In the genomic region with DNA sequence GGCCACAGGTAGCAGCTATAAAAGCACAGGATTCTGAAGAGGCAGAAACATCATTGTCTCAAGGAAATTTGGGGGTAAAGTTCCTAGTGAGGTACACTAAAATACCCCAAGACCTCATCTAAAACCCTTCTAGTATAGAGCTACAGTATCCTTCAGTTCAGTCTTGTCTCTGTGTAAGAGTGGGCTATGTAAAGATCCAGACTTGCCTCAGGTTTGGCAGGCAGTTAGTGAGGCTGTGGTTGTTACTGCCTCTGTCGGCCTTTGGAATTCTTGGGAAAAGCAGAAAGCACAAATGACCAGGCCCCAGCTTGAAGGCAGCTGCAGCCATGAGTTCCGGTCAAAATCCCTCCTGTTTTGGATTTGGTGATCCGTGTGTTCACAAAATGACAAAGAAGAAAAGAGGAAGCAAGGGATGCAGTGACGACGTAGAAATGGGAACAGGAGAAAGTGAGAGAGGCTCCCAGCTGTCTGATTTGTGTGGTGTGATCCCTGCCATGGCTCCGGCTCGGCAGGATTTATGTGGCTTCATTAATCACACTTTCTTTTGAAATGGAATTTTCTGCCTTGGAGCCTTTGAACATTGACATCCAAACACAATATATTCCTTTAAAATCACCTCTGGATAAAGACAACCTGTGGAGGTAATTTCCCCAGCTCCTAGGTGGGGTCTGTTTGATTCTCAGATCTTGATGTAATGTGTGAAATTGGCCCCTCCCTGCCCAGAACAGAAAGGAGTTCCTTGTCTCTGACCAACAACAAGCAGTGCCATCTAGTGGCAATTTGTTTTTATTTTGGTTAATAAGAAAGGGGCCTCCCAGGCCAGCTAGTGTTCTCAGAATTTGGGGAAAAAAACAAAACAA, we compare ENCODE assay signal across 9 mouse cellular contexts.
DNase-seq lines count a peak whose midpoint lies in the region; ATAC-seq and TF ChIP-seq lines count a peak whose summit lies in the region.
"Had no signal": no experiment of that assay in that cellular context is flagged by ENCODE, and none has a peak within 500 bp of the region (broad histone marks: within the 10 kb centered on the region; RNA-seq: fewer than 3 reads in every experiment).

No protein-coding gene starts in this region.

- WGBS in liver, embryonic 14.5 days (ENCODE audit: insufficient replicate concordance): 38% methylated on average over 7 of the region's 7 CpGs
- WGBS in liver, embryonic 12.5 days (ENCODE audit: insufficient replicate concordance): 46% methylated on average over 7 of the region's 7 CpGs
- 34% methylated on average over 7 of the region's 7 CpGs for WGBS in cerebellum, adult 2 months
- 21% methylated on average over 7 of the region's 7 CpGs for WGBS in kidney, embryonic 14.5 days

- H3K4me2 ChIP-seq in liver, embryonic 14.5 days (ENCODE audit: low read depth): no peak overlapping the region
- H3K4me2 ChIP-seq in liver, embryonic 12.5 days: no peak overlapping the region
- H3K4me2 ChIP-seq in kidney, embryonic 14.5 days (replicated peaks; ENCODE audit: low read depth, low read length): no peak overlapping the region

- no peak for DNase-seq in liver, embryonic 14.5 days (ENCODE audit: low read depth in 3 of 3, low spot score in 3 of 3)
- DNase-seq in cerebellum, adult 2 months: peak; percentile 48 to 78
- peak; percentile 69 for DNase-seq in forelimb bud, embryonic 11.5 days (ENCODE audit: low read depth, low spot score)
- DNase-seq in lung, postnatal 25 days (ENCODE audit: low spot score): peak; percentile 65
- DNase-seq in ovary, postnatal 10 days (ENCODE audit: low spot score): no peak
- DNase-seq in c-Kit-positive CD71-positive TER-119-positive erythroid progenitor cells, embryonic 14.5 days (ENCODE audit: low spot score): no peak

- no peaks in the 10 kb centered on the region for H3K36me3 ChIP-seq in liver, embryonic 14.5 days (replicated peaks; ENCODE audit: control insufficient read depth, insufficient read depth, low read depth)
- no peaks in the 10 kb centered on the region for H3K36me3 ChIP-seq in liver, embryonic 12.5 days
- no peaks in the 10 kb centered on the region for H3K36me3 ChIP-seq in kidney, embryonic 14.5 days (ENCODE audit: control insufficient read depth, insufficient read depth, low read length)

- H3K4me3 ChIP-seq in liver, embryonic 14.5 days (ENCODE audit: insufficient read depth in 1 of 2, low read depth in 2 of 2, low read length in 2 of 2): no peak overlapping the region
- no peak overlapping the region for H3K4me3 ChIP-seq in liver, embryonic 12.5 days
- no peak overlapping the region for H3K4me3 ChIP-seq in cerebellum, adult 2 months (replicated peaks; ENCODE audit: insufficient read depth, low read depth, low read length)
- H3K4me3 ChIP-seq in kidney, embryonic 14.5 days (ENCODE audit: low read length): no peak overlapping the region
- H3K4me3 ChIP-seq: erythroblast, embryonic 14.5 days had no signal

- H3K27me3 ChIP-seq in liver, embryonic 14.5 days (ENCODE audit: control insufficient read depth, insufficient read depth, low read length): no peaks in the 10 kb centered on the region
- H3K27me3 ChIP-seq in liver, embryonic 12.5 days (replicated peaks): no peaks in the 10 kb centered on the region
- no peaks in the 10 kb centered on the region for H3K27me3 ChIP-seq in cerebellum, adult 2 months (ENCODE audit: control insufficient read depth, insufficient read depth, low read length)
- H3K27me3 ChIP-seq in kidney, embryonic 14.5 days (ENCODE audit: control insufficient read depth, insufficient read depth, low read length): no peaks in the 10 kb centered on the region

- H3K4me1 ChIP-seq in liver, embryonic 14.5 days (replicated peaks; ENCODE audit: control insufficient read depth in 2 of 2, insufficient read depth in 2 of 2, low read length in 1 of 2): no peaks in the 10 kb centered on the region
- no peaks in the 10 kb centered on the region for H3K4me1 ChIP-seq in liver, embryonic 12.5 days
- peaks cover 3% of the 10 kb centered on the region; the same call in 1 of the 2 replicates for H3K4me1 ChIP-seq in cerebellum, adult 2 months (ENCODE audit: control insufficient read depth, insufficient read depth, low read length)
- H3K4me1 ChIP-seq in kidney, embryonic 14.5 days (ENCODE audit: control insufficient read depth, insufficient read depth, low read length): peaks cover 23% of the 10 kb centered on the region; the same call in 1 of the 2 replicates

- no peak for TF ChIP-seq EP300 in liver, embryonic 14.5 days (IDR thresholded peaks at IDR 0.05; ENCODE audit: low read depth)

- no peak for ATAC-seq in liver, embryonic 14.5 days (ENCODE audit: insufficient read depth)
- ATAC-seq in liver, embryonic 12.5 days: no peak
- ATAC-seq in kidney, embryonic 14.5 days (ENCODE audit: low FRiP score, low TSS enrichment): peak; percentile 44; the same call in 1 of the 2 replicates

- no peak overlapping the region for H3K27ac ChIP-seq in liver, embryonic 14.5 days
- no peak overlapping the region for H3K27ac ChIP-seq in liver, embryonic 12.5 days
- no peak overlapping the region for H3K27ac ChIP-seq in cerebellum, adult 2 months (ENCODE audit: insufficient read depth, low read length)
- no peak overlapping the region for H3K27ac ChIP-seq in kidney, embryonic 14.5 days (ENCODE audit: low read depth, low read length)

- TF ChIP-seq CTCF in liver, embryonic 14.5 days (IDR thresholded peaks at IDR 0.05; ENCODE audit: low read depth): peak; percentile 30
- TF ChIP-seq CTCF in cerebellum, adult 2 months (IDR thresholded peaks at IDR 0.05; ENCODE audit: borderline replicate concordance, insufficient read depth, low read depth, low read length): peak; percentile 63; the same call in 1 of the 2 replicates

- no peak for TF ChIP-seq POLR2A in cerebellum, adult 2 months (IDR thresholded peaks at IDR 0.05; ENCODE audit: borderline replicate concordance, insufficient read depth, low read length)

- H3K9me3 ChIP-seq in liver, embryonic 14.5 days (ENCODE audit: control insufficient read depth, low read length): no peaks in the 10 kb centered on the region
- no peaks in the 10 kb centered on the region for H3K9me3 ChIP-seq in liver, embryonic 12.5 days (replicated peaks)
- H3K9me3 ChIP-seq in kidney, embryonic 14.5 days (ENCODE audit: control insufficient read depth, low read length): no peaks in the 10 kb centered on the region

- H3K9ac ChIP-seq in liver, embryonic 14.5 days (replicated peaks): no peak overlapping the region
- H3K9ac ChIP-seq in liver, embryonic 12.5 days: no peak overlapping the region
- no peak overlapping the region for H3K9ac ChIP-seq in kidney, embryonic 14.5 days (ENCODE audit: low read depth, low read length)

Comparison
In these comparisons a context has a peak if more than half of its experiments do, and no peak if none do; other contexts are left out.
1. DNase-seq: peak in cerebellum, adult 2 months (2 of 2), forelimb bud, embryonic 11.5 days (single experiment) and lung, postnatal 25 days (single experiment); none in liver, embryonic 14.5 days (0 of 3), ovary, postnatal 10 days (single experiment) and c-Kit-positive CD71-positive TER-119-positive erythroid progenitor cells, embryonic 14.5 days (single experiment).